Mouse (Mus musculus) kidney, postnatal 0 days (tissue): ENCODE measurements around the gene Tarsl2. TPM values are rescaled to one million over a fixed set of nuclear protein-coding genes. Genes with fewer than 3 reads are reported as not detected.

ENCODE experiments used
- ATAC-seq: fragments of 200-750 bp; cut with Nextera tagmentation; replicated peaks from 2 replicates; pipeline ENCODE4 v1.8.0; 2017; ENCODE audit warnings: low read depth, moderate number of reproducible peaks, moderate TSS enrichment, moderate library complexity; ENCODE audit not compliant: low FRiP score
- DNase-seq: peaks from one replicate; pipeline ENCODE4 v3.0.0-alpha.2; 2016; ENCODE audit warnings: low spot score
- H3K27ac ChIP-seq: fragments of 300-500 bp; sonication (generic); 2 replicates; pipeline ENCODE4 v1.5.1; 2014; ENCODE audit warnings: mild to moderate bottlenecking
- H3K27me3 ChIP-seq: fragments of 300-500 bp; sonication (generic); 2 replicates; pipeline ENCODE4 v1.6.1; 2014; ENCODE audit warnings: low read length, mixed read lengths; ENCODE audit not compliant: insufficient read depth
- H3K36me3 ChIP-seq: fragments of 300-500 bp; sonication (generic); 2 replicates; pipeline ENCODE4 v1.6.1; 2014; ENCODE audit warnings: low read length, mixed read lengths; ENCODE audit not compliant: insufficient read depth
- H3K4me1 ChIP-seq: fragments of 300-500 bp; sonication (generic); replicated peaks from 2 replicates; pipeline ENCODE4 v1.6.1; 2014; ENCODE audit warnings: antibody characterized with exemption, low read length, mixed read lengths; ENCODE audit not compliant: insufficient read depth
- H3K4me2 ChIP-seq: fragments of 300-500 bp; sonication (generic); 2 replicates; pipeline ENCODE4 v1.6.1; 2014; ENCODE audit warnings: mild to moderate bottlenecking, low read length, moderate library complexity, mixed read lengths
- H3K4me3 ChIP-seq: fragments of 300-500 bp; sonication (generic); replicated peaks from 2 replicates; pipeline ENCODE4 v1.5.1; 2014; ENCODE audit warnings: low read depth, low read length
- H3K9ac ChIP-seq: fragments of 300-500 bp; sonication (generic); 2 replicates; pipeline ENCODE4 v1.6.1; 2014; ENCODE audit warnings: low read depth, low read length
- H3K9me3 ChIP-seq: fragments of 300-500 bp; sonication (generic); replicated peaks from 2 replicates; pipeline ENCODE4 v1.6.1; 2016; ENCODE audit warnings: low read length, inconsistent platforms, mixed read lengths
- CTCF ChIP-seq: IDR thresholded peaks from 2 replicates; pipeline ENCODE4 v1.5.1; 2016; ENCODE audit warnings: antibody characterized with exemption, low read depth, mild to moderate bottlenecking, moderate library complexity
- WGBS: fragments of 180-500 bp; shearing (Covaris S2); extraction: QIAGEN DNeasy Blood & Tissue Kit; methylation state at CpG from one replicate; pipeline ENCODE4 v1.1.7; 2014; 5-methylcytosine and 5-hydroxymethylcytosine counted together
- polyA plus RNA-seq: library from polyadenylated mRNA; unstranded; fragments of >200 nt; fragmentation: Nextera tagmentation; extraction: Ambion mirVana; gene quantifications from 2 replicates; pipeline ENCODE4 v1.2.1, GENCODE M21; 2015

The Tarsl2 gene
- polyA plus RNA-seq, 1 experiment from 2014 or later, result 10.8 TPM

GRCm38 (mm10) chr7:65643861-65644421 lies 757 bp upstream of the Tarsl2 start:
- 29% methylated on average over 6 of the region's 6 CpGs for WGBS

GRCm38 (mm10) chr7:65645996-65646395 lies 1.3 kb downstream of the Tarsl2 start:
- no peak overlapping the region for H3K27ac ChIP-seq
- no peaks in the 10 kb centered on the region for H3K27me3 ChIP-seq
- no peak overlapping the region for H3K4me2 ChIP-seq
- no peaks in the 10 kb centered on the region for H3K9me3 ChIP-seq
- H3K36me3 ChIP-seq, result no peaks in the 10 kb centered on the region
- H3K9ac ChIP-seq, result no peak overlapping the region
- ATAC-seq (no peak), DNase-seq (no peak)
- no peaks in the 10 kb centered on the region for H3K4me1 ChIP-seq
- TF ChIP-seq CTCF, result no peak
- no peak overlapping the region for H3K4me3 ChIP-seq
- 68% methylated on average over 8 of the region's 8 CpGs for WGBS

More at GRCm38 (mm10) chr7:65643861-65644421, 757 bp upstream of the Tarsl2 start:
- H3K27ac ChIP-seq, result no peak overlapping the region
- DNase-seq (no peak), ATAC-seq (no peak)
- no peaks in the 10 kb centered on the region for H3K36me3 ChIP-seq
- TF ChIP-seq CTCF, result peak; percentile 39; the same call in 1 of the 2 replicates
- H3K9ac ChIP-seq, result no peak overlapping the region
- H3K9me3 ChIP-seq, result no peaks in the 10 kb centered on the region
- no peaks in the 10 kb centered on the region for H3K27me3 ChIP-seq
- peak overlapping the region; percentile 65 for H3K4me2 ChIP-seq
- peak overlapping the region; percentile 49; the same call in 1 of the 2 replicates for H3K4me3 ChIP-seq
- H3K4me1 ChIP-seq, result no peaks in the 10 kb centered on the region

- ATAC-seq (no peak), DNase-seq (no peak)
- no peak overlapping the region for H3K4me3 ChIP-seq
- H3K27me3 ChIP-seq, result no peaks in the 10 kb centered on the region
- no peaks in the 10 kb centered on the region for H3K9me3 ChIP-seq
- H3K4me1 ChIP-seq, result no peaks in the 10 kb centered on the region
- TF ChIP-seq CTCF, result no peak
- H3K27ac ChIP-seq, result no peak overlapping the region
- no peak overlapping the region for H3K4me2 ChIP-seq
- no peak overlapping the region for H3K9ac ChIP-seq
- 0 out of 2 replicates have a peak, but pooled peaks cover 4% of the 10 kb centered on the region for H3K36me3 ChIP-seq
- WGBS, result 92% methylated on average over 4 of the region's 4 CpGs
Measured at GRCm38 (mm10) chr7:65650662-65651061, 6.0 kb downstream of the Tarsl2 start.

- H3K27ac ChIP-seq, result no peak overlapping the region
- ATAC-seq (no peak), DNase-seq (no peak)
Measured at GRCm38 (mm10) chr7:65657490-65658120, 12.9 kb downstream of the Tarsl2 start.

GRCm38 (mm10) chr7:65663225-65663790 lies 18.6 kb downstream of the Tarsl2 start:
- H3K9me3 ChIP-seq, result no peaks in the 10 kb centered on the region
- no peaks in the 10 kb centered on the region for H3K36me3 ChIP-seq
- H3K27ac ChIP-seq, result no peak overlapping the region
- no peaks in the 10 kb centered on the region for H3K27me3 ChIP-seq
- no peaks in the 10 kb centered on the region; the same call in 1 of the 2 replicates for H3K4me1 ChIP-seq
- H3K4me3 ChIP-seq, result no peak overlapping the region
- H3K9ac ChIP-seq, result no peak overlapping the region
- WGBS, result 39% methylated on average over 11 of the region's 11 CpGs
- 0 out of 2 replicates have a peak, but pooled peaks have one; percentile 36 for ATAC-seq
- no peak for TF ChIP-seq CTCF
- H3K4me2 ChIP-seq, result peak overlapping the region; percentile 37
- peak; percentile 25 for DNase-seq

More at GRCm38 (mm10) chr7:65657490-65658120, 12.9 kb downstream of the Tarsl2 start:
- 94% methylated on average over 2 of the region's 2 CpGs for WGBS
- Histone ChIP-seq H3K27me3 (no peaks in the 10 kb centered on the region), H3K4me2 (no peak overlapping the region), H3K9ac (no peak overlapping the region), H3K4me1 (no peaks in the 10 kb centered on the region), H3K4me3 (no peak overlapping the region), H3K36me3 (0 out of 2 replicates have a peak, but pooled peaks cover 3% of the 10 kb centered on the region), H3K9me3 (no peaks in the 10 kb centered on the region)
- TF ChIP-seq CTCF, result no peak

GRCm38 (mm10) chr7:65663886-65664285 lies 19.2 kb downstream of the Tarsl2 start:
- 50% methylated on average over 14 of the region's 14 CpGs for WGBS
- peak overlapping the region; percentile 37 for H3K4me2 ChIP-seq
- H3K27ac ChIP-seq, result no peak overlapping the region
- H3K9me3 ChIP-seq, result no peaks in the 10 kb centered on the region
- no peaks in the 10 kb centered on the region; the same call in 1 of the 2 replicates for H3K4me1 ChIP-seq
- H3K9ac ChIP-seq, result no peak overlapping the region
- H3K4me3 ChIP-seq, result no peak overlapping the region
- H3K36me3 ChIP-seq, result no peaks in the 10 kb centered on the region
- DNase-seq (peak; percentile 51), ATAC-seq (no peak)
- no peaks in the 10 kb centered on the region for H3K27me3 ChIP-seq
- TF ChIP-seq CTCF, result no peak
